Mouse (Mus musculus) limb, embryonic 14.5 days (tissue): ENCODE measurements at regions not wholly inside any gene's neighbourhood (a gene's known extent, or its start where the extent isn't known, plus 50 kb on each side); places are given as distances from the start of the nearest gene placed in this dataset.

ENCODE experiments used
- ATAC-seq: fragments of 200-750 bp; cut with Nextera tagmentation; 2 replicates; pipeline ENCODE4 v1.8.0; 2017; ENCODE audit warnings: low read depth, moderate number of reproducible peaks, moderate TSS enrichment; ENCODE audit not compliant: low FRiP score
- DNase-seq: peaks from one replicate; pipeline ENCODE4 v3.0.0-alpha.2; 2015; ENCODE audit warnings: low spot score
- H3K27ac ChIP-seq: fragments of 300-500 bp; sonication (generic); replicated peaks from 2 replicates; pipeline ENCODE4 v1.5.1; 2014; ENCODE audit warnings: low read depth, mild to moderate bottlenecking, low read length, moderate library complexity, mixed read lengths
- H3K27me3 ChIP-seq: fragments of 300-500 bp; sonication (generic); 2 replicates; pipeline ENCODE4 v1.6.1; 2014; ENCODE audit warnings: low read length, mixed read lengths; ENCODE audit not compliant: control insufficient read depth, insufficient read depth
- H3K36me3 ChIP-seq: fragments of 300-500 bp; sonication (generic); 2 replicates; pipeline ENCODE4 v1.6.1; 2014; ENCODE audit warnings: mild to moderate bottlenecking, low read length, moderate library complexity, mixed read lengths; ENCODE audit not compliant: control insufficient read depth, insufficient read depth
- H3K4me1 ChIP-seq: fragments of 300-500 bp; sonication (generic); 2 replicates; pipeline ENCODE4 v1.6.1; 2014; ENCODE audit warnings: antibody characterized with exemption, low read length, mixed read lengths; ENCODE audit not compliant: control insufficient read depth, insufficient read depth
- H3K4me2 ChIP-seq: fragments of 300-500 bp; sonication (generic); replicated peaks from 2 replicates; pipeline ENCODE4 v1.6.1; 2014; ENCODE audit warnings: low read depth, mild to moderate bottlenecking, low read length, moderate library complexity; ENCODE audit not compliant: severe bottlenecking
- H3K4me3 ChIP-seq: fragments of 300-500 bp; sonication (generic); replicated peaks from 2 replicates; pipeline ENCODE4 v1.5.1; 2014; ENCODE audit warnings: low read length
- H3K9ac ChIP-seq: fragments of 300-500 bp; sonication (generic); 2 replicates; pipeline ENCODE4 v1.6.1; 2014; ENCODE audit warnings: mild to moderate bottlenecking, low read depth, low read length, moderate library complexity; ENCODE audit not compliant: severe bottlenecking
- H3K9me3 ChIP-seq: fragments of 300-500 bp; sonication (generic); 2 replicates; pipeline ENCODE4 v1.6.1; 2016; ENCODE audit warnings: low read length; ENCODE audit not compliant: control insufficient read depth
- POLR2A ChIP-seq: fragments of 200-500 bp; IDR thresholded peaks from 2 replicates; pipeline ENCODE4 v1.8.0; 2012; ENCODE audit warnings: inconsistent platforms, mild to moderate bottlenecking, moderate library complexity, borderline replicate concordance; ENCODE audit not compliant: insufficient read depth, insufficient read length; ENCODE audit errors: extremely low read depth
- WGBS: fragments of 180-500 bp; shearing (Covaris S2); extraction: QIAGEN DNeasy Blood & Tissue Kit; methylation state at CpG from one replicate; pipeline ENCODE4 v1.1.7; 2014; 5-methylcytosine and 5-hydroxymethylcytosine counted together

- Histone ChIP-seq H3K9me3 (no peaks in the 10 kb centered on the region), H3K36me3 (no peaks in the 10 kb centered on the region), H3K4me2 (peak overlapping the region; percentile 31), H3K27me3 (no peaks in the 10 kb centered on the region), H3K27ac (peak overlapping the region; percentile 79), H3K4me3 (no peak overlapping the region), H3K9ac (no peak overlapping the region), H3K4me1 (peaks cover 16% of the 10 kb centered on the region)
- no peak for TF ChIP-seq POLR2A
- peak; percentile 70 for DNase-seq
- peak; percentile 73 for ATAC-seq
- 36% methylated on average over 25 of the region's 25 CpGs for WGBS
Observed at GRCm38 (mm10) chr9:31997178-31998097, 84.2 kb upstream of the Barx2 start.

GRCm38 (mm10) chr9:31998488-31999280, 85.4 kb upstream of the Barx2 start:
- no peak overlapping the region for H3K9ac ChIP-seq
- TF ChIP-seq POLR2A = no peak
- DNase-seq = no peak
- 64% methylated on average over 4 of the region's 4 CpGs for WGBS
- H3K27ac ChIP-seq = no peak overlapping the region
- no peak overlapping the region for H3K4me3 ChIP-seq
- no peaks in the 10 kb centered on the region for H3K27me3 ChIP-seq
- no peak overlapping the region for H3K4me2 ChIP-seq
- peaks cover 16% of the 10 kb centered on the region for H3K4me1 ChIP-seq
- H3K36me3 ChIP-seq = no peaks in the 10 kb centered on the region
- H3K9me3 ChIP-seq = no peaks in the 10 kb centered on the region
- ATAC-seq = no peak

GRCm38 (mm10) chr9:31999760-32000159, 86.5 kb upstream of the Barx2 start:
- Histone ChIP-seq H3K4me1 (peaks cover 16% of the 10 kb centered on the region), H3K4me2 (no peak overlapping the region), H3K9me3 (no peaks in the 10 kb centered on the region), H3K27ac (no peak overlapping the region), H3K4me3 (no peak overlapping the region), H3K36me3 (no peaks in the 10 kb centered on the region), H3K9ac (no peak overlapping the region), H3K27me3 (no peaks in the 10 kb centered on the region)
- DNase-seq (no peak), ATAC-seq (no peak)
- TF ChIP-seq POLR2A = no peak
- 74% methylated on average over 1 of the region's 1 CpGs for WGBS

- no peak overlapping the region for H3K9ac ChIP-seq
- no peak for ATAC-seq
- no peak overlapping the region for H3K4me3 ChIP-seq
- no peak for TF ChIP-seq POLR2A
- H3K9me3 ChIP-seq = no peaks in the 10 kb centered on the region
- peaks cover under 1% of the 10 kb centered on the region for H3K4me1 ChIP-seq
- no peaks in the 10 kb centered on the region for H3K36me3 ChIP-seq
- no peak overlapping the region for H3K4me2 ChIP-seq
- DNase-seq = no peak
- no peak overlapping the region for H3K27ac ChIP-seq
- WGBS = 46% methylated on average over 4 of the region's 4 CpGs
- no peaks in the 10 kb centered on the region for H3K27me3 ChIP-seq
Observed at GRCm38 (mm10) chr9:32002924-32003323, 89.7 kb upstream of the Barx2 start.

GRCm38 (mm10) chr9:32003730-32004129, 90.5 kb upstream of the Barx2 start:
- Histone ChIP-seq H3K27ac (no peak overlapping the region), H3K27me3 (no peaks in the 10 kb centered on the region), H3K4me2 (no peak overlapping the region), H3K4me3 (no peak overlapping the region), H3K9ac (no peak overlapping the region), H3K9me3 (no peaks in the 10 kb centered on the region), H3K4me1 (no peaks in the 10 kb centered on the region), H3K36me3 (no peaks in the 10 kb centered on the region)
- ATAC-seq (no peak), DNase-seq (no peak)
- no peak for TF ChIP-seq POLR2A
- WGBS = 90% methylated on average over 7 of the region's 7 CpGs
